18 mouse cellular contexts compared by ENCODE assay signal in the genomic region with DNA sequence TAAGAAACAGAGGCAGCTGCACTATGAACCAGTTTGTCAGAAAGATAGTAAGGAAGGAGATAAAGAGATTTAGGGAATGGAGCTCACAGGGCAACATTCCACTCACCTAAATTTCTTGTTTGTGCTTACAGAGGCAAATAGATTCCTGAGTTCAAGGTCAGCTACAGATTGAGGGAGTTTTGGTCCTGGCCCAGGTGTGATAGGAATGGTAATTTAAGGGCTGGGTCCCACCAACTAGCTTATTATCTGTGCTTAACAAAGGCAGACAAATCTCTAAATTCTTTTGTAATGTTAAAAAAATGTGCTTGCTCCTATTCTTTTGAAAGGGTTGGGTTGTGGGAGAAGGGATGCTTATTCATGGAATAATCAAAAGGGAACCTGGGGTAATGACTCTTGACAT.
"Had no signal": no experiment of that assay in that cellular context is flagged by ENCODE, and none has a peak within 500 bp of the region (broad histone marks: within the 10 kb centered on the region; RNA-seq: fewer than 3 reads in every experiment).

No protein-coding gene starts in this region.

- H3K36me3 ChIP-seq: midbrain, embryonic 10.5 days; midbrain, embryonic 12.5 days; neural tube, embryonic 13.5 days; neural tube, embryonic 15.5 days had no signal

- H3K4me1 ChIP-seq: midbrain, embryonic 10.5 days; midbrain, embryonic 12.5 days; neural tube, embryonic 13.5 days; neural tube, embryonic 15.5 days had no signal

- H3K9me3 ChIP-seq: midbrain, embryonic 10.5 days; midbrain, embryonic 12.5 days; neural tube, embryonic 13.5 days; neural tube, embryonic 15.5 days had no signal

- DNase-seq: lung, adult 18-20 months; lung, embryonic 14.5 days; lung, postnatal 10 days; lung, postnatal 4 days; midbrain, embryonic 14.5 days; retina, postnatal 1 day; right cerebral cortex, adult 18-20 months; right cerebral cortex, postnatal 25 days; right cerebral cortex, postnatal 4 days; spleen, adult 18-20 months; thymus, adult 18-20 months; thymus, postnatal 14 days; thymus, postnatal 36 days had no signal

- H3K4me3 ChIP-seq: midbrain, embryonic 10.5 days; midbrain, embryonic 12.5 days; myocyte; neural tube, embryonic 13.5 days; neural tube, embryonic 15.5 days had no signal

- H3K9ac ChIP-seq: lung, embryonic 14.5 days; midbrain, embryonic 12.5 days; neural tube, embryonic 13.5 days; neural tube, embryonic 15.5 days had no signal

- H3K27ac ChIP-seq: midbrain, embryonic 10.5 days; midbrain, embryonic 12.5 days; neural tube, embryonic 13.5 days; neural tube, embryonic 15.5 days had no signal

- H3K27me3 ChIP-seq: midbrain, embryonic 12.5 days; neural tube, embryonic 13.5 days; neural tube, embryonic 15.5 days had no signal
